Mouse (Mus musculus) lung, adult 2 months (tissue): Measurements from ENCODE around the gene Btbd9.

Experiments used
- CTCF ChIP-seq: fragments of 200-500 bp; IDR thresholded peaks from 2 replicates; pipeline ENCODE4 v1.5.1; 2011; ENCODE audit warnings: mild to moderate bottlenecking, low read length, control low read depth; ENCODE audit not compliant: insufficient read depth
- POLR2A ChIP-seq: fragments of 200-500 bp; IDR thresholded peaks from 2 replicates; pipeline ENCODE4 v1.6.1; 2011; ENCODE audit warnings: low read depth, mild to moderate bottlenecking, control low read depth, low read length, borderline replicate concordance; ENCODE audit errors: extremely low read depth

- no peak for TF ChIP-seq CTCF
- no peak for TF ChIP-seq POLR2A
These were observed 383.8 kb downstream of the Btbd9 start for GRCm38 (mm10) chr17:30192416-30193005.
